Mouse (Mus musculus) small intestine, adult 2 months (tissue): ENCODE results near the gene Lix1.

Experiments used
- CTCF ChIP-seq: fragments of 200-500 bp; IDR thresholded peaks from 2 replicates; pipeline ENCODE4 v1.5.1; 2012; ENCODE audit warnings: low read depth, mild to moderate bottlenecking, control low read depth, inconsistent platforms, low read length, moderate library complexity, mixed read lengths; ENCODE audit not compliant: insufficient replicate concordance, insufficient read length; ENCODE audit errors: extremely low read depth
- POLR2A ChIP-seq: fragments of 200-500 bp; IDR thresholded peaks from 2 replicates; pipeline ENCODE4 v1.6.1; 2012; ENCODE audit warnings: low read depth, mild to moderate bottlenecking, control low read depth, inconsistent platforms, low read length, moderate library complexity

DNA sequence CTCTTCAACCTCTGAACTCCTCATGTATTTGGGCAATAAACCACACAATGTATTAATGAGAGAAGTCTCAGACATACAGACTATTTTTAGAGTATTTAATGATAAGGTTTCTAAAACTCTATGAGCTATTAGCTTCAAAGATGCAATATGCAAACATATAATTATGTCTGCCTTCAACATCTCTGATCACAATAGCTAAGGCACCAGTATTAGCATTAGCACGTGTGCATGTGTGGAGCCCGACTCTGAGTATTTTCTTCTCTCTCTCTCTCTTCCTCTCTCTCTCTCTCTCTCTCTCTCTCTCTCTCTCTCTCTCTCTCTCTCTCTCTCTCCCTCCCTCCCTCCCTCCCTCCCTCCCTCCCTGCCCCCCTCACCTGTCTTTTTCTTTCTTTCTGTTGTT lies 9.0 kb downstream of the Lix1 start:
- TF ChIP-seq POLR2A (no peak), CTCF (no peak)
